Mouse (Mus musculus) granulocyte monocyte progenitor cell, adult 5-6 weeks (primary cell): Measurements from ENCODE around the gene Pcsk2. TPM values are rescaled to one million over a fixed set of nuclear protein-coding genes. Genes with fewer than 3 reads are reported as not detected.

Source experiments
- ATAC-seq: replicated peaks from 2 replicates; pipeline ENCODE4 v1.8.0; 2016; ENCODE audit warnings: mild to moderate bottlenecking, moderate TSS enrichment, inconsistent platforms; ENCODE audit not compliant: poor library complexity, severe bottlenecking
- total RNA-seq, 2 experiments: library from RNA; stranded (forward) in 1 of 2; stranded (reverse) in 1 of 2; fragments of 200-712, 200-1000 nt in 1 of 2; fragments of >200 nt in 1 of 2; fragmentation: Nextera tagmentation in 1 of 2; gene quantifications; 2 replicates each; pipeline ENCODE4 v1.2.3; 2014 to 2017

Gene Pcsk2
- total RNA-seq, 2 experiments from 2014 or later = not detected

GRCm38 (mm10) chr2:143832721-143833120, 286.8 kb downstream of the Pcsk2 start:
- ATAC-seq = no peak

- ATAC-seq = peak; percentile 69
These were observed 288.1 kb downstream of the Pcsk2 start for GRCm38 (mm10) chr2:143834082-143834481.

- no peak for ATAC-seq
These were observed 289.9 kb downstream of the Pcsk2 start for GRCm38 (mm10) chr2:143835820-143836219.

GRCm38 (mm10) chr2:143837291-143837701, 291.3 kb downstream of the Pcsk2 start:
- ATAC-seq = peak; percentile 57

GRCm38 (mm10) chr2:143838698-143839097, 292.7 kb downstream of the Pcsk2 start:
- ATAC-seq = peak; percentile 57

- no peak for ATAC-seq
These were observed 293.5 kb downstream of the Pcsk2 start for GRCm38 (mm10) chr2:143839458-143839857.

GRCm38 (mm10) chr2:143840895-143841294, 294.9 kb downstream of the Pcsk2 start:
- ATAC-seq = no peak

- ATAC-seq = no peak
These were observed 295.6 kb downstream of the Pcsk2 start for GRCm38 (mm10) chr2:143841536-143841935.

GRCm38 (mm10) chr2:143844779-143845178, 298.8 kb downstream of the Pcsk2 start:
- ATAC-seq = peak; percentile 47

- ATAC-seq = peak; percentile 68
These were observed 300.8 kb downstream of the Pcsk2 start for GRCm38 (mm10) chr2:143846799-143847198.

GRCm38 (mm10) chr2:143847291-143847690, 301.3 kb downstream of the Pcsk2 start:
- ATAC-seq = no peak

GRCm38 (mm10) chr2:143851354-143852221, 305.6 kb downstream of the Pcsk2 start:
- ATAC-seq = peak; percentile 57

GRCm38 (mm10) chr2:143852295-143853275, 306.6 kb downstream of the Pcsk2 start:
- ATAC-seq = no peak

GRCm38 (mm10) chr2:143853447-143853846, 307.5 kb downstream of the Pcsk2 start:
- ATAC-seq = peak; percentile 63

GRCm38 (mm10) chr2:143859166-143859565, 313.2 kb downstream of the Pcsk2 start:
- ATAC-seq = no peak

- peak; percentile 52 for ATAC-seq
These were observed 316.7 kb downstream of the Pcsk2 start, which contains the start of gene Bfsp1 for GRCm38 (mm10) chr2:143862484-143863231. Gene Bfsp1 (minus strand): TSS chr2:143863173.

- ATAC-seq = no peak
These were observed 318.6 kb downstream of the Pcsk2 start for GRCm38 (mm10) chr2:143864600-143864999.
